Mouse (Mus musculus) naive thymus-derived CD4-positive, alpha-beta T cell, adult 5 months (primary cell): ENCODE data around the gene Fry. TPM values are rescaled to one million over a fixed set of nuclear protein-coding genes. Genes with fewer than 3 reads are reported as not detected.

ENCODE experiments used
- polyA plus RNA-seq: library from polyadenylated mRNA; unstranded; fragments of 100-300 nt; shearing (Covaris generic); gene quantifications from one replicate; pipeline ENCODE4 v1.2.1, GENCODE M21; 2017

The Fry gene
- 27.8 TPM for polyA plus RNA-seq

GRCm38 (mm10) chr5:150118455-150119241, at the start of gene Fry:
Gene Fry, plus strand, starts transcription at chr5:150118645.

GRCm38 (mm10) chr5:150518064-150518463, 399.6 kb downstream of the Fry start, which contains the start of gene Zar1l:
Gene Zar1l, minus strand, starts transcription at chr5:150518164.

GRCm38 (mm10) chr5:150521937-150522866, 403.8 kb downstream of the Fry start, which contains the start of gene Brca2:
Gene Brca2, plus strand, starts transcription at chr5:150522630.

Other genes with a start within 250 kb of the Fry start
- gene Rxfp2, start 100.0 kb upstream of the Fry start, polyA plus RNA-seq = not detected